Mouse (Mus musculus) embryonic facial prominence, embryonic 11.5 days (tissue): ENCODE measurements around the gene Mesp2. TPM values are rescaled to one million over a fixed set of nuclear protein-coding genes. Genes with fewer than 3 reads are reported as not detected.
A peak's percentile ranks its signal among the peaks of the same experiment; 100 is the strongest.

Experiments used
- ATAC-seq: fragments of 200-750 bp; cut with Nextera tagmentation; replicated peaks from 2 replicates; pipeline ENCODE4 v1.8.0; 2017; ENCODE audit warnings: low read depth; ENCODE audit not compliant: insufficient number of reproducible peaks, low FRiP score, low TSS enrichment
- DNase-seq: peaks from one replicate; pipeline ENCODE4 v3.0.0-alpha.2; 2015; ENCODE audit warnings: low spot score
- H3K27ac ChIP-seq: fragments of 300-500 bp; sonication (generic); replicated peaks from 2 replicates; pipeline ENCODE4 v1.5.1; 2014; ENCODE audit warnings: mild to moderate bottlenecking, low read depth, low read length, control low read depth
- H3K27me3 ChIP-seq: fragments of 300-500 bp; sonication (generic); 2 replicates; pipeline ENCODE4 v1.6.1; 2014; ENCODE audit warnings: mild to moderate bottlenecking, low read length, moderate library complexity, mixed read lengths; ENCODE audit not compliant: control insufficient read depth, insufficient read depth
- H3K36me3 ChIP-seq: fragments of 300-500 bp; sonication (generic); replicated peaks from 2 replicates; pipeline ENCODE4 v1.6.1; 2014; ENCODE audit warnings: low read depth, mild to moderate bottlenecking, low read length, moderate library complexity, mixed read lengths; ENCODE audit not compliant: control insufficient read depth, insufficient read depth
- H3K4me1 ChIP-seq: fragments of 300-500 bp; sonication (generic); 2 replicates; pipeline ENCODE4 v1.6.1; 2014; ENCODE audit warnings: low read length, mixed read lengths; ENCODE audit not compliant: control insufficient read depth, insufficient read depth
- H3K4me2 ChIP-seq: fragments of 300-500 bp; sonication (generic); 2 replicates; pipeline ENCODE4 v1.6.1; 2014; ENCODE audit warnings: low read depth, mild to moderate bottlenecking, control low read depth, low read length, moderate library complexity
- H3K4me3 ChIP-seq: fragments of 300-500 bp; sonication (generic); 2 replicates; pipeline ENCODE4 v1.5.1; 2014; ENCODE audit warnings: low read depth, low read length, control low read depth
- H3K9ac ChIP-seq: fragments of 300-500 bp; sonication (generic); replicated peaks from 2 replicates; pipeline ENCODE4 v1.6.1; 2014; ENCODE audit warnings: mild to moderate bottlenecking, control low read depth, low read length
- H3K9me3 ChIP-seq: fragments of 300-500 bp; sonication (generic); replicated peaks from 2 replicates; pipeline ENCODE4 v1.6.1; 2016; ENCODE audit warnings: mild to moderate bottlenecking, low read length, inconsistent platforms, mixed read lengths; ENCODE audit not compliant: control insufficient read depth
- WGBS: fragments of 180-500 bp; shearing (Covaris S2); extraction: QIAGEN DNeasy Blood & Tissue Kit; methylation state at CpG from one replicate; pipeline ENCODE4 v1.1.7; 2014; 5-methylcytosine and 5-hydroxymethylcytosine counted together
- polyA plus RNA-seq: library from polyadenylated mRNA; unstranded; fragments of >200 nt; fragmentation: Nextera tagmentation; extraction: Ambion mirVana; gene quantifications from 2 replicates; pipeline ENCODE4 v1.2.1, GENCODE M21; 2014

Gene Mesp2
- 0.53 TPM in 1 of 2 replicates, not detected in the other for polyA plus RNA-seq

- Histone ChIP-seq H3K36me3 (no peaks in the 10 kb centered on the region), H3K9ac (peak within 1 kb of the TSS; percentile 46), H3K4me1 (no peaks in the 10 kb centered on the region), H3K4me3 (peak within 1 kb of the TSS; percentile 27), H3K27ac (no peak within 1 kb of the TSS), H3K9me3 (no peaks in the 10 kb centered on the region), H3K4me2 (peak within 1 kb of the TSS; percentile 61), H3K27me3 (peaks cover 6% of the 10 kb centered on the region)
- peak; percentile 74 for ATAC-seq
- 18% methylated on average over 70 of the region's 71 CpGs for WGBS
- DNase-seq = peak; percentile 86
Observed at GRCm38 (mm10) chr7:79810611-79811506, at the start of gene Mesp2. Gene Mesp2 (plus strand): TSS chr7:79810727.

- WGBS = 85% methylated on average over 5 of the region's 5 CpGs
- Histone ChIP-seq H3K4me3 (no peak overlapping the region), H3K4me1 (no peaks in the 10 kb centered on the region), H3K4me2 (no peak overlapping the region), H3K9ac (no peak overlapping the region), H3K9me3 (no peaks in the 10 kb centered on the region), H3K27me3 (no peaks in the 10 kb centered on the region), H3K27ac (no peak overlapping the region), H3K36me3 (no peaks in the 10 kb centered on the region)
- no peak for ATAC-seq
- no peak for DNase-seq
Observed at GRCm38 (mm10) chr7:79761124-79761876, 49.2 kb upstream of the Mesp2 start.

DNA sequence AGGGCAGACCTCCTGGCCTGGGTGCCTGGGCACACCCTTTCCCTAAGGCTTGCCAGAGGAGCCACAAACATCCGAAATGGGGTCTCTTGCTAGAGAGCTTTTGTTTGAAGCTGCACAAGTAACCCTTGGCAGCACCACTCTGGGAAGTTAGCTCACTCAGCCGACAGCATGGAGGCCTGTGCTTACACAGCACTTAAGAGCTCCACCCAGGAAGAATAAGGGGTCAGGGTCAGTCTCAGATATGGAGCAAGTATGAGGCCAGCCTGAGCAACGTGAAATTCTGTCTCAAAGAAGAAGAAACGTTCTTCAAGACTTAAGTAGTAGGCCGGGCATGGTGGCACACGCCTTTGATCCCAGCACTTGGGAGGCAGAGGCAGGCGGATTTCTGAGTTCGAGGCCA, 48.4 kb upstream of the Mesp2 start:
- no peaks in the 10 kb centered on the region for H3K36me3 ChIP-seq
- H3K9ac ChIP-seq = no peak overlapping the region
- 78% methylated on average over 8 of the region's 8 CpGs for WGBS
- H3K27me3 ChIP-seq = no peaks in the 10 kb centered on the region
- no peak for ATAC-seq
- no peak for DNase-seq
- no peaks in the 10 kb centered on the region for H3K9me3 ChIP-seq
- no peak overlapping the region for H3K4me3 ChIP-seq
- H3K4me1 ChIP-seq = no peaks in the 10 kb centered on the region
- H3K4me2 ChIP-seq = no peak overlapping the region
- H3K27ac ChIP-seq = no peak overlapping the region

- no peaks in the 10 kb centered on the region for H3K4me1 ChIP-seq
- no peaks in the 10 kb centered on the region for H3K27me3 ChIP-seq
- no peak overlapping the region for H3K4me2 ChIP-seq
- no peaks in the 10 kb centered on the region for H3K9me3 ChIP-seq
- WGBS = 57% methylated on average over 1 of the region's 1 CpGs
- DNase-seq = no peak
- no peaks in the 10 kb centered on the region for H3K36me3 ChIP-seq
- no peak for ATAC-seq
- no peak overlapping the region for H3K4me3 ChIP-seq
- H3K27ac ChIP-seq = no peak overlapping the region
- H3K9ac ChIP-seq = no peak overlapping the region
Observed at GRCm38 (mm10) chr7:79765991-79766390, 44.5 kb upstream of the Mesp2 start.

DNA sequence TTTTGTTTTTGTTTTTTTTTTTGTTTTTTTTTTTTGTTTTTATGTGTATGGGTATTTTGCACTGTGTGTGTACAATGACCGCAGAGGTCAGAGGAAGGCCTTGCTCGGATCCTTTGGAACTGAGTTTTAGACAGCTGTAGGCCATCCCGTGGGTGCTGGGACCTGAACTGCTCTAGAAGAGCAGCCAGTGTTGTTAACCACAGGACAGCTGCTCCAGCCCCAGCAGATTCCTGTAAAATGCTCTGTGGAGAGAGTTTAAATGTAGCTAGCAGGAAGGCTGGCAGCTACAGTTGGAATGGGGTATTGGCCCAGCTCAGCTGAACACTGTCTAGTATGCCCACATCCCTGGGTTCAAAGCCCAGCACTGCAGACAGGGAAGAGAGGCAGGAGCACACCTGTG, 40.9 kb upstream of the Mesp2 start:
- H3K27me3 ChIP-seq = no peaks in the 10 kb centered on the region
- H3K4me2 ChIP-seq = no peak overlapping the region
- no peaks in the 10 kb centered on the region for H3K36me3 ChIP-seq
- no peak overlapping the region for H3K9ac ChIP-seq
- no peak overlapping the region for H3K4me3 ChIP-seq
- no peak overlapping the region for H3K27ac ChIP-seq
- H3K4me1 ChIP-seq = no peaks in the 10 kb centered on the region
- H3K9me3 ChIP-seq = no peaks in the 10 kb centered on the region
- ATAC-seq (no peak), DNase-seq (no peak)
- WGBS = 79% methylated on average over 3 of the region's 3 CpGs

GRCm38 (mm10) chr7:79771561-79772512, 38.7 kb upstream of the Mesp2 start:
- H3K36me3 ChIP-seq = no peaks in the 10 kb centered on the region
- H3K27me3 ChIP-seq = no peaks in the 10 kb centered on the region
- no peak overlapping the region for H3K4me3 ChIP-seq
- H3K4me1 ChIP-seq = no peaks in the 10 kb centered on the region
- DNase-seq (no peak), ATAC-seq (no peak)
- no peak overlapping the region for H3K9ac ChIP-seq
- no peak overlapping the region for H3K27ac ChIP-seq
- H3K9me3 ChIP-seq = no peaks in the 10 kb centered on the region
- WGBS = 45% methylated on average over 15 of the region's 15 CpGs
- no peak overlapping the region for H3K4me2 ChIP-seq

GRCm38 (mm10) chr7:79780647-79781626, 29.6 kb upstream of the Mesp2 start:
- Histone ChIP-seq H3K4me3 (no peak overlapping the region), H3K36me3 (no peaks in the 10 kb centered on the region), H3K4me2 (0 out of 2 replicates have a peak overlapping the region, but pooled peaks have one; percentile 5), H3K9me3 (no peaks in the 10 kb centered on the region), H3K27me3 (no peaks in the 10 kb centered on the region), H3K9ac (0 out of 2 replicates have a peak overlapping the region, but pooled peaks have one; percentile 7), H3K4me1 (no peaks in the 10 kb centered on the region), H3K27ac (no peak overlapping the region)
- ATAC-seq (peak; percentile 81; the same call in 1 of the 2 replicates), DNase-seq (peak; percentile 86)
- 29% methylated on average over 16 of the region's 16 CpGs for WGBS
